14 mouse cellular contexts compared by ENCODE assay signal in genomic region chr2:145522017-145522416, GRCm38 (mm10).
DNase-seq lines count a peak whose midpoint lies in the region; ATAC-seq and TF ChIP-seq lines count a peak whose summit lies in the region.
"Had no signal": no experiment of that assay in that cellular context is flagged by ENCODE, and none has a peak within 500 bp of the region (broad histone marks: within the 10 kb centered on the region; RNA-seq: fewer than 3 reads in every experiment).

No protein-coding gene starts in this region.

- H3K27me3 ChIP-seq in forebrain, embryonic 13.5 days: no peaks in the 10 kb centered on the region
- no peaks in the 10 kb centered on the region for H3K27me3 ChIP-seq in forebrain, embryonic 12.5 days
- H3K27me3 ChIP-seq in lung, embryonic 15.5 days: peaks cover 3% of the 10 kb centered on the region; the same call in 1 of the 2 replicates
- no peaks in the 10 kb centered on the region for H3K27me3 ChIP-seq in lung, postnatal 0 days (replicated peaks; ENCODE audit: insufficient read depth, low read length)
- no peaks in the 10 kb centered on the region for H3K27me3 ChIP-seq in midbrain, postnatal 0 days (ENCODE audit: insufficient read depth, low read length)
- H3K27me3 ChIP-seq: embryonic facial prominence, embryonic 12.5 days; hindbrain, embryonic 12.5 days had no signal

- no peak overlapping the region for H3K27ac ChIP-seq in forebrain, embryonic 13.5 days
- H3K27ac ChIP-seq in forebrain, embryonic 12.5 days: no peak overlapping the region
- H3K27ac ChIP-seq in lung, embryonic 15.5 days: no peak overlapping the region
- H3K27ac ChIP-seq in lung, postnatal 0 days (ENCODE audit: low read length): no peak overlapping the region
- no peak overlapping the region for H3K27ac ChIP-seq in midbrain, postnatal 0 days (ENCODE audit: low read depth, low read length)
- H3K27ac ChIP-seq: embryonic facial prominence, embryonic 12.5 days; hindbrain, embryonic 12.5 days had no signal

- H3K9me3 ChIP-seq in forebrain, embryonic 13.5 days (replicated peaks): no peaks in the 10 kb centered on the region
- no peaks in the 10 kb centered on the region for H3K9me3 ChIP-seq in forebrain, embryonic 12.5 days
- no peaks in the 10 kb centered on the region for H3K9me3 ChIP-seq in lung, embryonic 15.5 days
- H3K9me3 ChIP-seq in lung, postnatal 0 days (ENCODE audit: low read length): no peaks in the 10 kb centered on the region
- no peaks in the 10 kb centered on the region for H3K9me3 ChIP-seq in midbrain, postnatal 0 days (ENCODE audit: low read length)
- H3K9me3 ChIP-seq: embryonic facial prominence, embryonic 12.5 days; hindbrain, embryonic 12.5 days had no signal

- H3K36me3 ChIP-seq in forebrain, embryonic 13.5 days (ENCODE audit: poor library complexity, severe bottlenecking): no peaks in the 10 kb centered on the region
- no peaks in the 10 kb centered on the region for H3K36me3 ChIP-seq in forebrain, embryonic 12.5 days (replicated peaks)
- no peaks in the 10 kb centered on the region for H3K36me3 ChIP-seq in lung, embryonic 15.5 days
- H3K36me3 ChIP-seq in lung, postnatal 0 days (ENCODE audit: insufficient read depth, low read length): no peaks in the 10 kb centered on the region
- H3K36me3 ChIP-seq in midbrain, postnatal 0 days (ENCODE audit: insufficient read depth, low read length): no peaks in the 10 kb centered on the region
- H3K36me3 ChIP-seq: embryonic facial prominence, embryonic 12.5 days; G1E; hindbrain, embryonic 12.5 days had no signal

- no peak for TF ChIP-seq EP300 in lung, postnatal 0 days (IDR thresholded peaks at IDR 0.05)

- 54% methylated on average over 3 of the region's 3 CpGs for WGBS in forebrain, embryonic 13.5 days
- WGBS in forebrain, embryonic 12.5 days: 69% methylated on average over 3 of the region's 3 CpGs
- WGBS in lung, embryonic 15.5 days: 46% methylated on average over 3 of the region's 3 CpGs
- 52% methylated on average over 3 of the region's 3 CpGs for WGBS in lung, postnatal 0 days
- 38% methylated on average over 3 of the region's 3 CpGs for WGBS in midbrain, postnatal 0 days

- DNase-seq in lung, postnatal 0 days (ENCODE audit: low spot score): no peak
- peak; percentile 65 for DNase-seq in cerebellum, adult 9-11 months
- peak; percentile 79 for DNase-seq in midbrain, postnatal 0 days (ENCODE audit: low spot score)
- DNase-seq in kidney, postnatal 14 days: no peak
- no peak for DNase-seq in frontal cortex, postnatal 36 days (ENCODE audit: low spot score in 2 of 2)
- DNase-seq: kidney, adult 9 months had no signal

- no peak for TF ChIP-seq CTCF in lung, postnatal 0 days (IDR thresholded peaks at IDR 0.05)
- TF ChIP-seq CTCF in midbrain, postnatal 0 days (IDR thresholded peaks at IDR 0.05): no peak

- H3K4me3 ChIP-seq in forebrain, embryonic 13.5 days: no peak overlapping the region
- no peak overlapping the region for H3K4me3 ChIP-seq in forebrain, embryonic 12.5 days (replicated peaks)
- H3K4me3 ChIP-seq in lung, embryonic 15.5 days: no peak overlapping the region
- H3K4me3 ChIP-seq in lung, postnatal 0 days (ENCODE audit: low read depth, low read length): no peak overlapping the region
- no peak overlapping the region for H3K4me3 ChIP-seq in midbrain, postnatal 0 days (ENCODE audit: low read depth, low read length)
- H3K4me3 ChIP-seq: embryonic facial prominence, embryonic 12.5 days; hindbrain, embryonic 12.5 days; layer of hippocampus, adult 2 months had no signal

- H3K9ac ChIP-seq in forebrain, embryonic 13.5 days: no peak overlapping the region
- no peak overlapping the region for H3K9ac ChIP-seq in forebrain, embryonic 12.5 days
- no peak overlapping the region for H3K9ac ChIP-seq in lung, embryonic 15.5 days
- no peak overlapping the region for H3K9ac ChIP-seq in lung, postnatal 0 days (replicated peaks; ENCODE audit: low read depth)
- no peak overlapping the region for H3K9ac ChIP-seq in midbrain, postnatal 0 days (replicated peaks; ENCODE audit: low read length, poor library complexity, severe bottlenecking)
- H3K9ac ChIP-seq: embryonic facial prominence, embryonic 12.5 days; hindbrain, embryonic 12.5 days had no signal

- peak; percentile 68; the same call in 1 of the 2 replicates for ATAC-seq in forebrain, embryonic 13.5 days
- ATAC-seq in forebrain, embryonic 12.5 days (ENCODE audit: low FRiP score): no peak
- ATAC-seq in lung, embryonic 15.5 days (ENCODE audit: borderline replicate concordance, extremely low read depth, low FRiP score, low TSS enrichment): peak; percentile 77; the same call in 1 of the 2 replicates
- ATAC-seq in lung, postnatal 0 days: no peak
- no peak for ATAC-seq in midbrain, postnatal 0 days (ENCODE audit: low FRiP score)

- no peak overlapping the region for H3K4me2 ChIP-seq in forebrain, embryonic 13.5 days
- H3K4me2 ChIP-seq in forebrain, embryonic 12.5 days: no peak overlapping the region
- no peak overlapping the region for H3K4me2 ChIP-seq in lung, embryonic 15.5 days
- no peak overlapping the region for H3K4me2 ChIP-seq in lung, postnatal 0 days (replicated peaks; ENCODE audit: low read depth, low read length)
- no peak overlapping the region for H3K4me2 ChIP-seq in midbrain, postnatal 0 days (ENCODE audit: low read depth, low read length, poor library complexity, severe bottlenecking)
- H3K4me2 ChIP-seq: embryonic facial prominence, embryonic 12.5 days; heart, embryonic 11.5 days; hindbrain, embryonic 12.5 days had no signal

- peaks cover 10% of the 10 kb centered on the region for H3K4me1 ChIP-seq in forebrain, embryonic 13.5 days
- no peaks in the 10 kb centered on the region for H3K4me1 ChIP-seq in forebrain, embryonic 12.5 days
- no peaks in the 10 kb centered on the region for H3K4me1 ChIP-seq in lung, embryonic 15.5 days
- no peaks in the 10 kb centered on the region for H3K4me1 ChIP-seq in lung, postnatal 0 days (ENCODE audit: insufficient read depth, low read depth, low read length)
- H3K4me1 ChIP-seq in midbrain, postnatal 0 days (ENCODE audit: insufficient read depth, low read length): no peaks in the 10 kb centered on the region
- H3K4me1 ChIP-seq: embryonic facial prominence, embryonic 12.5 days; hindbrain, embryonic 12.5 days had no signal

Comparison
In these comparisons a context has a peak if more than half of its experiments do, and no peak if none do; other contexts are left out.
1. ATAC-seq: peak in forebrain, embryonic 13.5 days (single experiment) and lung, embryonic 15.5 days (single experiment); none in forebrain, embryonic 12.5 days (single experiment), lung, postnatal 0 days (single experiment) and midbrain, postnatal 0 days (single experiment).
2. DNase-seq: peak in cerebellum, adult 9-11 months (single experiment) and midbrain, postnatal 0 days (single experiment); none in lung, postnatal 0 days (single experiment), kidney, postnatal 14 days (single experiment) and frontal cortex, postnatal 36 days (0 of 2).